Mouse (Mus musculus) cerebellum, adult 18-20 months (tissue): Measurements from ENCODE around the gene Ndufaf2.

Experiments used
- DNase-seq, 2 experiments: peaks; one replicate each; pipeline ENCODE4 v3.0.0; 2021

The Ndufaf2 gene

DNA sequence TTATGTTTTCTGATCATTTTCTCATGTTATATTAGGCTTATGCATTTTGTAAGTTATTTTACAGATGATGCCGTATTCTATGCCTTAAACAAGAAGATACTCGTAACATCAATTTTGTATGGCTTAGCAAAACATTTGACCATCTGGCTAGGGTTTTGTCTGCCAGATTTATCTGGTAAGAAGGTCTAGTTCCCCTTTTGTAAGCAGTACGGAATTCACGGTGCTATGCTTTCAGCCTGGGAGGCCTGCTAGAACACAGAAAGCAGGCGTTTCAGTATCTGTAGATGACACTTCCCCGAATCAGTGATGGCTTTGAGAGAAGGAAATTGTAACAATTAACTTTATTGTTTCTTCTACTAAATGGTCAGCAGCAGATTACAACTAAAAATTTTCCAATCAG is 80.9 kb downstream of the Ndufaf2 start:
- DNase-seq: peak in 1 of 2 experiments; percentile 16

DNA sequence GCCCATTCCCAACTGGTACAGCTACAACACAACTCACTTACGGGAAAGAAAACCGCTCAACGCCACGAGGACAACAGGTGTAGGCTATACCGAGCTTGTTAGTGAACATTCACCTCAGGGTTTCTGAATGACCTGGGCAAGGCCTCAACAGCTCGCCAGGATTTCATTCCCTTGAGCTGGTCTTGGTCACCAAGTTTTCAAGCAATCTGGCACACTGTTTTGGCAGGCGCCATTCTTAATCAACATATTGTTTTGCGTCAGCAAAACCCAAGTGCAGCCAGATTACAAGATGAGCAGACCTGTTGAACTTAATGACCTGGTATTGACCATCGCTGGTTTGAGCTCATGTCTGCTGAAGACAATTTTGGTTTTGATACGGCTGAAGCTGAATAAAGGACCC is 88.3 kb downstream of the Ndufaf2 start:
- DNase-seq: no peak

DNA sequence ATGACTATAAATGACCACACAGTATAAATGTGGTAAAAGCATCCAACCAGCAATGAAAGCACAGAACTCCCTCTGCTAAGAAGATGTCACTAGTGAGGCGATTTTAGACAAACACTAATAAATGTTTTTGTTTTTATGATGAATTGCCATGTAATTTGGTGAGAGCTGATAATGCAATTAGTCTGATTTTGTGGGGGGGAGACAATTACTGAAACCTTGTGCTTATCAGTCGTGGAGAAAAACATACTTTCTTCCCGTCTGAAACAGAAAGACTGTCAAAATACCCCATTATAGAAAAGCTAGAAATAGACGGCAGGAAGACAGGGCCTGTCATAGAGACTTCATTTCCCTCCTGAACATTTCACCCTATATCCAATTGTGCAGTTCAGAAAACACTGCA is 89.3 kb downstream of the Ndufaf2 start:
- no peak for DNase-seq

DNA sequence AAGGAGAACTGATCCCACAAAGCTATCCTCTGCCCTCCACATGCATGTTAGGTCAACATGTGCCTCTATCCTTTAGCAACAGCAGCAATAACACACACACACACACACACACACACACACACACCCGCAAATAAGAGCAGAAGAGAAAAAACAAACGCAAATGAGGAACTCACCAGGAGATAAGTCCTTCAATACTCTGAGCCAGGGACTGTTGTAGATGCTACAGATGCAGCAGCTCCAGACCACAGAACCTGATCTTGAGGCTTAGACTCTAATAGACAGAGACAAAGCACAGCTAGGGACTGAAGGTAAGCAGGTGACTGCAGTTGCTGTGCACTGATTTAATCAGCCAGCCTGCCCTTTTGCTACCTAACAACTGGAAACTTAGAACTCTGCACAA is 92.4 kb downstream of the Ndufaf2 start:
- no peak for DNase-seq

DNA sequence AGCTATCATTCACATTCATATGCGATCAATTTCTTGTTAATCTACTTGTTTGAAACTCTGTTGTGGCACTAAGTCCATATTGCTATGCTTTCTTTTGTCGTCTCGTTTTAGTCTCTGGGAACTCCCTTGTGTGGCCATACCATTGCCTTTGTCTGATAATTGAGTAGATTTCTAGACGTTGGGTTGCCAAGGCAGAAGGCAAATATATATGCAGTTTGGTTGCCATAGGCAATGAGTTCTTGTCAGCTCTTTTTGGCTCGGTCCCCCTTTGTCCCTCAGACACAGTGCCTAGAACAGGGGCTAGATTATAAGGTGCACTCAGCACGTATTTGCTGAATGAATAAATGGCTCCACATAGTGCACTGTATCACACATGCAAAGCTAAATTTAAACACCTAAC is 94.1 kb downstream of the Ndufaf2 start:
- no peak for DNase-seq

DNA sequence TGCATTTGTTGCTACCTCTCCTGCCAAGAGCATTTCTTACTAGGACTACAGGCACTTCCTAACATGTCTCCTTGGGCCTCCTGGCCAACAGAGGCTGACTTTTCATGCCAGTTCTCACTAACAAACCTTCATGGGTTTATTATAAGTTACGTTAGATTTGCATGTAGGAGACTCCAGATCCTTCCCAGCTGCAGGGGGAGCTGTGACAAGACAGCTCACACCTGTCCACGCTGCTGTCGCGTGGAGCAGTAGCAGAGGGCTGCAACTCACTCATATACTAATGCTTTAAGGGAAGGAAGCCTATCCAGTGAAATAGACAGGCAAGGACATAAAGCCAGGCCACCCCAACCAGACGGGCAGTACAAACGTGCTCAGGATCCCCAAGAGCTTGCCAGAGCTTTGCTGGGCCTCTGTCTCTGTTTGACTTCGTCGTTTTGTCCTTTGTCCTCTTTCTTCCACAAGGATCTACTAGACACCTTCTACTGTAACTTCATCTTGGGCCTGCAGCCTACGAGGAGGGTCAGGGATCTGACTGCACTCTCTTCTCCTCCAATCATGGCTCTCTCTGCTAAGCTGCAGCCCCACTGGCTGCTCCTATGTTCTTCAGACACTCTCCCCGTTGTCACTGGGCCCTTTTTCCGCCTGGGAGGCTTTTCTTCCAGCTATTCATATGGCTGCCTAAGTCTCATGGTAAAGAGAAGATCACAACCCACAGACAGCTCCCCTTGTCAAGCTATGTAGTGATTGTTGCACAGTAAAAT is 94.9 kb downstream of the Ndufaf2 start:
- DNase-seq: no peak

DNA sequence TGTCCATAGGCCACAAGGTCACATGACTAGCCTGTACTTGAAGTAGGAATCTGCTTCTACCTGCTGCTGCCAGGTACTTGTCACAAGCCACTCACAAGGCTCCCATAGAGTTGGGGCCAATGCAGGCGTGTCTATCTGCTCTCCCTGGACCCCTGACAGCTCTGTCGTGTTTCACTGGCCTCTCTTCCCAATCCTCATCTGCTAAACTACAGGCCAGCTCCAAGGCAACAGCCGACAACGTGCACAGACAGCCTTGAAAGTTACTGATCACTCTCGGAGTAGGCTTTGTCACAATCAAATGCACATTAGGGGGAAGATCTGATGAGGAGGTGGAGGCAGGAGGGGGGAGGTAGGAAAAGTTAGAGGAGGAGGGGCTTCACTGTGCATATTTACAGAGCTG is 95.5 kb downstream of the Ndufaf2 start:
- no peak for DNase-seq

DNA sequence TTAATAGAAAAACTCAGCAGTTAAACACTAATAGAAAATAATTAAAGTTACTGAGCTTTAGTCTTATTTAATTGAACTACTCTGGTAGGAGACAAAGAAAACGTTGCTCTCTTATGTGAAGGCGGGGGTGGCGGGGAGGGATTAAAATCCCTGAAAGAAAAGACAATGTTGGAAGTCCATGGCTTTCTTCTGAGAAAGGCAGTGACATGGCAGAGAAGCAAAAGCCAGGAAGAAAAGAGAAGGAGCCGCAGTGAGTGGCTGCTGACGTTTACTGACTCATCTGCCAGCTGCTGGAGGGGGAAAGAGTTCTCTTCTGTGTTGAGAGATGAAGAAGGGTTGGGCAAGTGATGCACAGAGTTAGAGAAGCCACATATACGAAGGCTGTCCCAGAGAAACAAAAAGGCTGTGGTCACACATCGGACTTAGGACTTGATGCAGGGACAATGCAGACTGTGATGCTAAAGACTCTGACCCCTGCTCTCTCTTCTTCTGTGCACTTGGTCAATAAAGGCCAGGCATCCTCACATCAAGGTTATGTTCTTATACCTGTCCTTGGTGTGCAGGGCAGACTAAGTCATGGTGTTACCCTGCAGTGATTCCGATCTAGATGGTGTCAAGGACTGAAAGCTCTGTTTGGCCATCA is 97.4 kb downstream of the Ndufaf2 start:
- no peak for DNase-seq

DNA sequence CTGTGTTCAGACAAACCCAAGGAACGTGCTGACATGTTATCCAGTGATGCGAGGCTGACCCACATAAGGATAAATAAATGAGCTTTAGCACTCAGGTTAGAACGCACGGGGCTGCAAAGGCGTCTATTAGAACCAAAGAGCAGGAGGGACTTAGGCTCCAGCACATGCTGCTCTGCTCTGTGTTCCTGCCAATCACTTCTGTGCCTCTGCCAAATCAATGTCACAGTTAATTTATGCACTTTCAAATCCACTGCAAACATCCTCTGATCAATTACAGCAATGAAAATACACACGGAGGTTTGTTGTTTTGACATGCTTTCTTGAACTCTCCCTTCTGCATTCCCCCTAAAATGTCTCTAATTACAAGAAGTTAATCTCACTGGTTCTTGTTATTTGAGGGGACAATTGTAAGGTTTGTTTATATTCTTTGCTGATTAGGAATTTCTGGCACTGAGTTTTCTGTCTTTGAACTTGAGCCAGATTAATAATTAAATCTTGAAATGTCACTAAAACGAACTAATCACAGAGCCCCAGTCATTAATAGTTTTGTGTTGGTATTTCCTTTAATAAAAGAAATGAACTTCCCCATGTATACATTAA is 98.0 kb downstream of the Ndufaf2 start:
- no peak for DNase-seq

DNA sequence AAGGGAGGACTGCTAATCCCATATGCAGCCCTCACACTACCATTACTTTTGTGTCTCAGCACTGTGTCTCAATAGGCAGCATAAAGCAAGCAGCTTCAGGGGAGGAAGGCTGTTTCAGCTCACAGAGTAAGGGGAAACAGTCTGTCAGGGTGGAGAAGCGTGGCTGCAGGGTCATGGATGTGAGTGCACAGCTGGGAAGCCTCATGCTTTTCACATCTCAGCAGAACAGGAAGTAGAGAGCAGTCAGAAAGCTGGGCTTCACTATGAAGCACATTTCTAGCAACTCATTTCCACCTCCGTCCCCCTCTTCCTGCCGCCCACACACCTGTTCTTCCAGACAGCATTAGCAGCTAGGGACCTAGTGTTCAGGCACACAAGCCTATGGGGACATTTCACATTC is 101.5 kb downstream of the Ndufaf2 start:
- DNase-seq: no peak

DNA sequence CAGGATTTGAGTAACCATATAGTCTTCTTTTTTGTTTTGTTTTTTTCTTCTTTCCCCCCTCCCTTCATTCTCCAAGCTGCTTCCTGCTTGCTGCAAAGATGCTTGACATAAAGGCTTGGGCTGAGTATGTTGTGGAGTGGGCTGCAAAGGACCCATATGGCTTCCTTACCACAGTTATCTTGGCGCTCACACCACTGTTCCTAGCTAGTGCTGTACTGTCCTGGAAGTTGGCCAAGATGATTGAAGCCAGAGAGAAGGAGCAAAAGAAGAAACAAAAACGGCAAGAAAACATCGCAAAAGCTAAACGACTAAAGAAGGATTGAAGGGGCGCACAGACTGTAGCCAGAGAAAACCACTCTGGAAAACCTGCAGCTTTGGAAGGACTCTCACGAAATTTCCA is 111.1 kb downstream of the Ndufaf2 start:
- DNase-seq: no peak

DNA sequence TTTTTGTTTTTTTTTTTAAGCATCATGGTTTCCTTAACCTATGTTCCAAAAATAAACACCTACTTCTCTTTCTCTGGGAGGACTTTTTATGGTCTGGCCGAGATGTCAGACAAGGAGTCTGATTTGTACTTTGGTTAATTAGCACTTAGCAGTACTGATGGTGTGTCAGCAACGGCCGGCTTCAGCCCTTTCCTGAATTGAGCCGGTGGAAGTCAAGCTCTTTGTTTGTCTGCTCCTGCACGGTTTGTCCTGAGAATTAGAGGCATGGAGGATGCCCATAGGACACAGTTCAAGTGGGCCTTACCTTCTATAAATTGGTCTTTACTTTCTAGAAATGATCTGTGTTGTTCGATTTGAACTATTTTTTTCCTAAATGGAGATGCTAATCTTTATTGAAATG is 111.5 kb downstream of the Ndufaf2 start:
- DNase-seq: no peak

DNA sequence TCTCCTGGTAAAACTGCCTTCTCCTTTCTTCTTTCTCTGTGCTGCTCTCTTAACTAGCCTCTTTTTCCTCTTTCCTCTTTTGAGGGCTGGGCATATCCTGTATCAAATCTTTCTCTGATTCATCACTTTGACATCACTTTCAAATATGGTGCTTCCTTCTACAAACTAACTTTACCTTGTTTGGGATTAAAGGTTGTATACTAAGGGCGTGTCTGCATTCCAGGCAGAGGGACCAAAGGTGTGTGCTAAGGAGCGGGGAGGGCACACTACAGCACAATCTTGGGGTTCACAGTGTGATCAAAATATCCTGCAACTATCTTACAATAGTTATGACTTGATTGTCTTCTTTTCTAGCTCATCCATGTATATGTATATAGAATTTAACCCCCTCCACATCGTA is 112.4 kb downstream of the Ndufaf2 start:
- DNase-seq: no peak

DNA sequence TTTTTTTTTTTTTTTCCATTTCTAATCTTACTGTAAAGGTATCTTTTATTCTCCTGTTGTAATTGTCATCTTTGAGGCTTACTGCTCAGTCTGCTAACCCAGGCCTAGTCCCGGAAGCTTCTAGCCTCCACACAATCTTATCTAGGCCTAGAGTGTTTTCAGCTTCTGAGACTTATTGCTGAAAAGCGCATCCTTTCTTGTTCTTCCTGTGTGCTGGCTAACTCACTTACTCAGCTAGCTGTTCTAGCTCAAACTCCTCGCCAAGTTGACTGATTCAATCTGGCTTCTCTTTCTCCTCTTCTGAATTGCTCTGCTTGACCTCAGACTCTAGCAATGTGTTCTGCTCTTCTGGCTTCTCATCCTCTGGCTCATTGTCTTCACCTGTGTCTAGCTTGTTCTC is 112.8 kb downstream of the Ndufaf2 start:
- no peak for DNase-seq

DNA sequence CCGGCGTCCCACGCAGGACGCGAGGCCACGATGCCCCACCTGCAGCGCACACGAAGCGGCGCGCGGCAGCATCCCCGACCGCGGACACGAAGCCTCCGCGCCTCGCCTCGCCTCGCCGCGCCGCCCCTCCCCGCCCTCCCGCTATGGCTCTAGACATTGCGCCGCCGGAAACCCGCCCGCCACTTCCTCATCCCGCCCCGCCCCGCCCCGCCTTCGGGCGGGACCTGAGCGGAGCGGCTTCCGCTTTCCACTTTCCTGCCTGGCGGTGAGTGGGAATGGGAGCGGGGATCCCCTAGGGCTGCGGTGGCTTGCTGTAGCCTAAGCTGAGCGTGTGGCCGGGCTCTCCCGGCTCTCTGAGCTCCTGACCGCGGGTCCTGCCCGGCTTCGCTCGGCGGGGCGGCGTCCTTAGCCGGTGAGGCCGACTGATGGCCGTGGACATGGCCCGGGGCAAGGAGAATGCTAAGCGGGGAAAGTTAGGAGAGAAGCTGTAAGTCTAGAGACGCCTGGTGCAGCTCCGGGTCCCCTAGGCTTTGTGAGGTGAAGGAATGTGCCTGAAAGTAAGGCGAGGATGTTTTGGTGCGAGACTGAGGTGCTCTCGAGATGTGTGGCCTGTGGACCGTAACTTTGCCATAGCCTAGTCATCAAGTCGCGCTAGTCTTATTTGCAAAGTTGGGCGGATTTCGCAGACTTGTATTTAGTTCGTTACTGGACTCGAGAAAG is 114.0 kb downstream of the Ndufaf2 start, which contains the start of gene Smim15:
Gene Smim15 (plus strand): TSS at position 225 of the 720 bp plus-strand sequence.
- DNase-seq: peak; percentile 90

DNA sequence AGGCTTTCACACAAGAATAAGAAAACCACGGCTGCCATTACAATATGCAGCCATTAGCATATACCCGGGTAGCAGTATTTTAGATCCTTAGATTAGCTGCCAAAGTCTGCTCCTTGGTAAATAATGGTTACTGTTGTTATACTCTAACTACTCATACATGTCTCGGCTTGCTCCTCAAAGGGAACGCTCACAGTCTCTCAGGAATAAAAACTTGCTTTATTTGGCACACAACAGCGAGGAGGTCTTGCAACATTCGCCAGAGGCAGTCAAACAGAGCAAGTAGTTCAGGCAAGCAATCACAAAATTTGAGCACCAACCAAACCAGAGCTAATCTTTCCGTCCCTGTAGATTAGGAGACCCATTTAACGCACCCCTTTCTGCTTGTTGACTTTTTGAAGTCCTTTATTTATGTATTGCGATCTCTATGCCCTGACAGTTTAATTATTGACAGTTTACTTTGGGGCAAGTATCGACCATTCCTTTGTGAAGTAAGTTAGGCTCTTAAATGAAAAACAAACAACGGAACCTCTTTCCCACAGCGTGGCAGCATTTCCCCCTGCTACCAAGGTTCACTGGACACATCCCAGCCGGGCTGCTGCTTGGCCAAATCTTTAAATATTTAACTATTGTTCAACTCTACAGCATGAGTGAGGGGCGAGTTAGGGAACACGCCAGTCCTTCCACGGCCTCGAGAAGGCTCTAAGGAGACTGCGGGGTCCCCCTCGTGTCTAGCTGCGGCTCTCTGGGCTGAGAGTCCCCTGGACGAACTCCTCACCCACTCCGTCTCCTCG is 114.8 kb downstream of the Ndufaf2 start:
- DNase-seq: peak in 1 of 2 experiments; percentile 22

DNA sequence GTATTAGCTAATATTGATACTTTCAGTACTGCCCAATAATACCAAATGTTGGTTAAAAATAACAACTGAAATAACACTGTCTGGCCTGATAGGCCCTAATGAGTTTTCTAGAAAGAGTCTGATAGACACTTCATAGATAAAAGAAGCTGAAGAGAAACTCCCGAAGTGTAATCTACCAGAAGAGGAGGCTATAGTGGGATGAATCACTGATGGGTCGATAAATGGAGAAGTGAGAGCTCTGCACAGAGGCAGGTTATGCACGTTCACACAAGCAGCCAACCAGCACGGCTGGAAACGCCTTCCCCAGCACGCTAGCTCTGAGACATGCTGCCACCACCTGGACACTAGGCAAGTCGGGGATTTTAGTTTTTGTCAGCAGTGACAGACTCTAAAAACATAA is 117.1 kb downstream of the Ndufaf2 start:
- DNase-seq: peak; percentile 59 to 70

DNA sequence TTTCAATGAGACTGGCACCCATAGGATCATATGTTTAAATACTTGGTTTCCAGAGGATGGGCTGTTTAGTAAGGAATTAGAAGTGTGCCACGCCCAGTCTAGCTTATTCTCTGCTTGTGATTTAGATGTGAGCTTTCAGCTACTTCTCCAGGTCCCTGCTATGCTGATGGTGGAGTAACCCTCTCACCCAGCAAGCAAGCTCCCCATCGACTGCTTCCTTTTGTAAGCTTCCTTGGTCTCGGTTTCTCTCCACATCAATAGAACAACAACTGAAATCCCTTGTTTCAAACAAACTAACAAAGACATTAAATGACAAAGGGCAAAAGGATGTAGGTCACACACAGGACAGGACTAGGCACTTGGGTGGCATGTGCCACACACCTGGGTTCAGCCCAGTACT is 118.0 kb downstream of the Ndufaf2 start:
- no peak for DNase-seq

DNA sequence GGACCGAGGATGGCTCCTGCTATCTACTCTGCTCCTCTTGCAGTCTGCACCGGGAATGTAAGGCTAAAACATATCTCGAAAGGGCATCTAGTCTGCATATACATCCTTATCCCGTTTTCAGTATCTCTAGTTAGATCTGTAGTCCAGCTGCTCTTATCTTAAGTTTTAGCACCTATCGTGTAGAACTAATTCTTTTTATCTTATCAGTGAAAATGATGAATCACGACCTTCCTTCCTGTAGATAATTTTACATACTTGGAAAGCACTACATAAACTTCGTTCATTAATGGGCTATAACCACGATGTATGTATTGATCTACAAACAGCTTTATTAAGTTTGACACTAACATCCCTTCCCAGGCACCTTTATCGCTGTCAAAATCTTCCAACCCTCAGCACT is 118.5 kb downstream of the Ndufaf2 start:
- DNase-seq: no peak

DNA sequence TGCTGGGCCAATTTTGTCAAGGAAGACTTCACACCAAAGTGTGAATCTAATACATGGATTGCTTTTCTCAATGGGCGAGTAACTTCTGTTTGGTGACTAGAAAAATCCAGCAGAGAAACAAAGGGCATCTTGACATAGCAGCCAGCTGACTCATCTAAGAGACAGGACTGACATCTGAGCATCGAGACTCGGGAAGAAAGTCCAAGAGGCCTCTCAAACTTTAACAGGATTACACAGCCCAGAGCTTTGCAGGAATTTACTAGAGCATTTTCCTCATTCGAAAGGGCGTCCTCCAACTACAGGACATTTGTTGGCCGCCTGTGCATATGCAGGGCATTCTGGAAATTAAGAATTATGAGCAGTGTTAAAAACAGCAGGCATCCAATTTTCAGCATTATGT is 119.0 kb downstream of the Ndufaf2 start:
- no peak for DNase-seq

DNA sequence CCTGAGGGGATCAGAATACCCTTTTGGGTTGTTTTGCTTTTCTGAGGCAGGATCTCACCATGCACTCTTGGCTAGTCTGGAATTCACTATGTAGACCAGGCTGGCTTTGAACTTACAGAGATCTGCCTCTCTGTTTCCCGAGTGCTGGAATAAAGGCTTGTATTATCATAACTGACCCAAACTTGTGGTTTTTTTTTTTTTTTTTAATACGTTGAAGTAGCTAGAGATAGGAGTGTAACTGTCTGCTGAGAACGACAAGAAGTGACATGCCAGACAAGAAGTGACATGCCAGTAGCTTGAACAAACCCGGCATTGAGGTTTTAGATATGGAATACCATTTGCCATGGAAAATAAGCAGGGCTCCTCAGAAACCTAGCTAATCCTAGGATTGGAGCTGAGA is 125.6 kb downstream of the Ndufaf2 start:
- no peak for DNase-seq

DNA sequence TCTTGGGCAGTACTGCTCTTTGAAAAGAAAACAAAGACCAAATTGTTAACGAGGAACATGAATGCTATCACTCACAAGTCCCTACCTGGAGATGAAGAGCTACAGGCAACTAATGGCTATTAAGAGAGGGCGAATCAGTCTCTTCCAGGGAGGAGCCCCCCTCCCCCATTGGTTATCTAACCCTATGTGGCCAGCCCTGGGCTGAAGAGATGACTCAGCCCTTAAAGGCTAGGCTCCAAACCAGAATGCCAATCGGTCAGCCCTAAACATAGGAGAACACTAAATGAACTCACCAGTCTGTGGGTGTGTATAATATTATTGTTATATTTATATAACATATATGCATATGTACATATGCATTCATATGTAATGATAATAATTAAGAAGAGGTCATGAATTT is 132.6 kb downstream of the Ndufaf2 start:
- DNase-seq: no peak

DNA sequence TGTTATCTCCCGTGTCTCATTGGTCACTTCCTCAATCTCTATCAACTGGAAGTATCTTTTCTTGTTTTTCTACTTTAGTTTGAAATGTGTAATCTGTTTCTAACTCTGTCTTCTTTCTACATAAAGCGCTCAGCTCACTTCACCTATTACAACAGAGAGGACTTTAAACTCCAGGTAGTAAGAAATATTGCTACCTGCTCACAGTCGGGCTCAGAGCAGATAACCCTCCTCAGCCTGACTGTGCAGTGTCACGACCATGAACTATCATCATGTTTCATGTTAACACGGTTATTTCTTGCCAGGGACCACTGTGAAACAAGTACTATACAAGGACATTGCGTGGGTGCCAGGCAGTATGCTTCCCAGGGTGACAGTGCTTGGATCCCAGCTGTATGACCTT is 141.1 kb downstream of the Ndufaf2 start:
- DNase-seq: no peak
